Mouse (Mus musculus): ENCODE data around the gene Polr1e. TPM values are rescaled to one million over a fixed set of nuclear protein-coding genes. Genes with fewer than 3 reads are reported as not detected.

The Polr1e gene
- polyA plus RNA-seq, 1 experiment from 2014 or later, result 18.3 TPM

- no peak for DNase-seq (ENCODE audit: low spot score)
- no peaks in the 10 kb centered on the region for H3K9me3 ChIP-seq (ENCODE audit: control insufficient read depth, low read length)
- no peak overlapping the region for H3K9ac ChIP-seq (ENCODE audit: low read length)
- TF ChIP-seq CTCF (IDR thresholded peaks at IDR 0.05; ENCODE audit: low read depth), result no peak
- no peak for TF ChIP-seq EP300 (optimal IDR thresholded peaks at IDR 0.05)
- H3K27me3 ChIP-seq (ENCODE audit: control insufficient read depth, insufficient read depth, low read length), result no peaks in the 10 kb centered on the region
- no peak overlapping the region for H3K27ac ChIP-seq (replicated peaks)
- ATAC-seq (ENCODE audit: low FRiP score, low TSS enrichment), result no peak
- WGBS, result 82% methylated on average over 9 of the region's 9 CpGs
- no peaks in the 10 kb centered on the region; the same call in 1 of the 2 replicates for H3K4me1 ChIP-seq (replicated peaks; ENCODE audit: control insufficient read depth, insufficient read depth)
- H3K4me2 ChIP-seq (replicated peaks; ENCODE audit: low read depth), result no peak overlapping the region
- H3K4me3 ChIP-seq (ENCODE audit: low read depth, low read length), result no peak overlapping the region
- peaks cover 20% of the 10 kb centered on the region for H3K36me3 ChIP-seq (ENCODE audit: control insufficient read depth, insufficient read depth, low read length)
Measured at GRCm38 (mm10) chr4:44993847-44994246, 24.5 kb upstream of the Polr1e start.

DNA sequence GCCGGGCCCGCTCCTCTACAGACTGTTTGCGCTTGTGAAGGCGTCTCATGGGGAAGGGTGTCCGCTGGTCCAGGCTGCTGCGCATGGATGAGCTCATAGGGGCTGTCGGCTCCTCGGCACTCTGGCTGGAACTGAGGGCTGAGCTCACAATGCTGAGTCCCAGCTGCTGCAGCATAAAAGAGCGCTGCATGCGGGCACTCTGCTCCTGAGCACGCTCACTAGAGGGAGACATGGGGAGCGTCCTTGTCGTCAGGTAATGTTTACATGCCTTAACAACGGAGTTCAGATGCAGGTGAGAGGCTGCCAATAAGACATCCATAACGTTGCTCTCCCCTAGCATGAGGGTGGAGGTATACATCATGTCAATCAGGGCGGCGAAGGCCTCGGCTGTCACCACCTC lies 23.6 kb upstream of the Polr1e start:
- Histone ChIP-seq H3K36me3 (ENCODE audit: control insufficient read depth, insufficient read depth, low read length) (peaks cover 20% of the 10 kb centered on the region), H3K4me3 (ENCODE audit: low read depth, low read length) (no peak overlapping the region), H3K4me2 (replicated peaks; ENCODE audit: low read depth) (no peak overlapping the region), H3K9me3 (ENCODE audit: control insufficient read depth, low read length) (no peaks in the 10 kb centered on the region), H3K9ac (ENCODE audit: low read length) (no peak overlapping the region), H3K27ac (replicated peaks) (no peak overlapping the region), H3K4me1 (replicated peaks; ENCODE audit: control insufficient read depth, insufficient read depth) (no peaks in the 10 kb centered on the region; the same call in 1 of the 2 replicates), H3K27me3 (ENCODE audit: control insufficient read depth, insufficient read depth, low read length) (no peaks in the 10 kb centered on the region)
- DNase-seq (ENCODE audit: low spot score) (no peak), ATAC-seq (ENCODE audit: low FRiP score, low TSS enrichment) (no peak)
- TF ChIP-seq CTCF (IDR thresholded peaks at IDR 0.05; ENCODE audit: low read depth) (no peak), EP300 (optimal IDR thresholded peaks at IDR 0.05) (no peak)
- 76% methylated on average over 18 of the region's 18 CpGs for WGBS

GRCm38 (mm10) chr4:44998071-44998470 lies 20.3 kb upstream of the Polr1e start:
- TF ChIP-seq CTCF (IDR thresholded peaks at IDR 0.05; ENCODE audit: low read depth), result no peak
- no peak for TF ChIP-seq EP300 (optimal IDR thresholded peaks at IDR 0.05)

GRCm38 (mm10) chr4:45000001-45000400 lies 18.4 kb upstream of the Polr1e start:
- no peak overlapping the region for H3K9ac ChIP-seq (ENCODE audit: low read length)
- H3K36me3 ChIP-seq (ENCODE audit: control insufficient read depth, insufficient read depth, low read length), result 0 out of 2 replicates have a peak, but pooled peaks cover 1% of the 10 kb centered on the region
- H3K4me2 ChIP-seq (replicated peaks; ENCODE audit: low read depth), result no peak overlapping the region
- ATAC-seq (ENCODE audit: low FRiP score, low TSS enrichment), result no peak
- no peaks in the 10 kb centered on the region for H3K27me3 ChIP-seq (ENCODE audit: control insufficient read depth, insufficient read depth, low read length)
- H3K4me1 ChIP-seq (replicated peaks; ENCODE audit: control insufficient read depth, insufficient read depth), result no peaks in the 10 kb centered on the region; the same call in 1 of the 2 replicates
- 84% methylated on average over 6 of the region's 6 CpGs for WGBS
- H3K27ac ChIP-seq (replicated peaks), result no peak overlapping the region
- no peak for DNase-seq (ENCODE audit: low spot score)
- no peak overlapping the region for H3K4me3 ChIP-seq (ENCODE audit: low read depth, low read length)
- no peaks in the 10 kb centered on the region for H3K9me3 ChIP-seq (ENCODE audit: control insufficient read depth, low read length)
- TF ChIP-seq EP300 (optimal IDR thresholded peaks at IDR 0.05) (no peak), CTCF (IDR thresholded peaks at IDR 0.05; ENCODE audit: low read depth) (no peak)

More at GRCm38 (mm10) chr4:44998071-44998470, 20.3 kb upstream of the Polr1e start:
- no peak overlapping the region for H3K27ac ChIP-seq (replicated peaks)
- H3K9me3 ChIP-seq (ENCODE audit: control insufficient read depth, low read length), result no peaks in the 10 kb centered on the region
- H3K4me2 ChIP-seq (replicated peaks; ENCODE audit: low read depth), result no peak overlapping the region
- 0 out of 2 replicates have a peak, but pooled peaks cover 13% of the 10 kb centered on the region for H3K36me3 ChIP-seq (ENCODE audit: control insufficient read depth, insufficient read depth, low read length)
- no peak overlapping the region for H3K4me3 ChIP-seq (ENCODE audit: low read depth, low read length)
- H3K27me3 ChIP-seq (ENCODE audit: control insufficient read depth, insufficient read depth, low read length), result no peaks in the 10 kb centered on the region
- 62% methylated on average over 3 of the region's 3 CpGs for WGBS
- no peaks in the 10 kb centered on the region; the same call in 1 of the 2 replicates for H3K4me1 ChIP-seq (replicated peaks; ENCODE audit: control insufficient read depth, insufficient read depth)
- DNase-seq (ENCODE audit: low spot score) (no peak), ATAC-seq (ENCODE audit: low FRiP score, low TSS enrichment) (no peak)
- H3K9ac ChIP-seq (ENCODE audit: low read length), result no peak overlapping the region

DNA sequence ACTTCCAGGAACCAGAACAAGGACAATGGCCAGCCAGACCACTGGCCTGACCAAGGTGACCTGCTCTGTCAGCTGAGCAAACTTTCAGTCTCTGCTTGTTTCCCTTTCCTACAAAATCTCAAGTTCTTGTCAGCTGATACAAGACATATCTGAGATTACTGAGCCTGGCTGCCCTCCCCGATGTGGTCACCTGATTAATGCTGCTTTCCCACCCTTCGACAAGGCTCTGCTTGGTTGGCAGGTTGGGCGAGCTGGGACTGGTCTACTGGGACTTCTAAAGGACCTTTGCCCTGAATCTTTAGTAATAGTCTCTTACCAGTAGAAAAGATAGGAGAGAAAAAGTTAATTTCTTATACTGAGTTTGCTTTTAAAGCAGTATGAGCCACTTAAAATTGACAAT lies 12.9 kb upstream of the Polr1e start:
- Histone ChIP-seq H3K4me3 (ENCODE audit: low read depth, low read length) (no peak overlapping the region), H3K9me3 (ENCODE audit: control insufficient read depth, low read length) (no peaks in the 10 kb centered on the region), H3K4me2 (replicated peaks; ENCODE audit: low read depth) (no peak overlapping the region), H3K4me1 (replicated peaks; ENCODE audit: control insufficient read depth, insufficient read depth) (no peaks in the 10 kb centered on the region), H3K27me3 (ENCODE audit: control insufficient read depth, insufficient read depth, low read length) (no peaks in the 10 kb centered on the region), H3K9ac (ENCODE audit: low read length) (no peak overlapping the region), H3K27ac (replicated peaks) (no peak overlapping the region; the same call in 1 of the 2 replicates), H3K36me3 (ENCODE audit: control insufficient read depth, insufficient read depth, low read length) (no peaks in the 10 kb centered on the region)
- TF ChIP-seq EP300 (optimal IDR thresholded peaks at IDR 0.05), result no peak
- TF ChIP-seq CTCF (IDR thresholded peaks at IDR 0.05; ENCODE audit: low read depth), result no peak
- ATAC-seq (ENCODE audit: low FRiP score, low TSS enrichment), result peak; percentile 70
- peak; percentile 45 for DNase-seq (ENCODE audit: low spot score)
- WGBS, result 56% methylated on average over 3 of the region's 3 CpGs

GRCm38 (mm10) chr4:45010806-45011415 lies 7.5 kb upstream of the Polr1e start:
- no peak for DNase-seq (ENCODE audit: low spot score)
- no peaks in the 10 kb centered on the region for H3K9me3 ChIP-seq (ENCODE audit: control insufficient read depth, low read length)
- peak overlapping the region; percentile 74 for H3K4me2 ChIP-seq (replicated peaks; ENCODE audit: low read depth)
- ATAC-seq (ENCODE audit: low FRiP score, low TSS enrichment), result no peak
- H3K27ac ChIP-seq (replicated peaks), result peak overlapping the region; percentile 98
- H3K36me3 ChIP-seq (ENCODE audit: control insufficient read depth, insufficient read depth, low read length), result no peaks in the 10 kb centered on the region
- WGBS, result 4% methylated on average over 11 of the region's 11 CpGs
- H3K4me1 ChIP-seq (replicated peaks; ENCODE audit: control insufficient read depth, insufficient read depth), result no peaks in the 10 kb centered on the region
- peak overlapping the region; percentile 81 for H3K4me3 ChIP-seq (ENCODE audit: low read depth, low read length)
- H3K9ac ChIP-seq (ENCODE audit: low read length), result peak overlapping the region; percentile 87
- H3K27me3 ChIP-seq (ENCODE audit: control insufficient read depth, insufficient read depth, low read length), result no peaks in the 10 kb centered on the region
- TF ChIP-seq EP300 (optimal IDR thresholded peaks at IDR 0.05) (no peak), CTCF (IDR thresholded peaks at IDR 0.05; ENCODE audit: low read depth) (no peak)
